Mouse (Mus musculus) MEL (cell line): ENCODE measurements at regions not wholly inside any gene's neighbourhood (a gene's known extent, or its start where the extent isn't known, plus 50 kb on each side); places are given as distances from the start of the nearest gene placed in this dataset.

Experiments
- E2F4 ChIP-seq: IDR thresholded peaks from 2 replicates; pipeline ENCODE4 v1.6.1; 2011; ENCODE audit warnings: low read depth, low read length, improper control_type of control experiment, borderline replicate concordance
- EP300 ChIP-seq, 2 experiments: IDR thresholded peaks; 2 replicates each; pipeline ENCODE4 v1.6.1; 2011; ENCODE audit warnings: improper control_type of control experiment in 2 of 2, low read length in 2 of 2, low read depth in 1 of 2, mild to moderate bottlenecking in 1 of 2
- ETS1 ChIP-seq: IDR thresholded peaks from 2 replicates; pipeline ENCODE4 v1.6.1; 2012; ENCODE audit warnings: low read depth, mild to moderate bottlenecking, inconsistent platforms, low read length, improper control_type of control experiment, moderate library complexity
- HCFC1 ChIP-seq: IDR thresholded peaks from 2 replicates; pipeline ENCODE4 v1.6.1; 2012; ENCODE audit warnings: low read depth, mild to moderate bottlenecking, inconsistent platforms, low read length, improper control_type of control experiment, moderate library complexity
- POLR2A ChIP-seq, 2 experiments: IDR thresholded peaks; 2 replicates each; pipeline ENCODE4 v1.6.1; 2011 to 2012; ENCODE audit warnings: low read length in 2 of 2, mild to moderate bottlenecking in 2 of 2, control low read depth in 1 of 2, improper control_type of control experiment in 1 of 2, low read depth in 1 of 2, moderate library complexity in 1 of 2; ENCODE audit not compliant: control insufficient read depth in 1 of 2, insufficient read depth in 1 of 2, poor library complexity in 1 of 2
- ZC3H11A ChIP-seq: IDR thresholded peaks from 2 replicates; pipeline ENCODE4 v1.6.1; 2012; ENCODE audit warnings: low read depth, mild to moderate bottlenecking, inconsistent platforms, low read length, improper control_type of control experiment
- ZNF384 ChIP-seq: IDR thresholded peaks from 2 replicates; pipeline ENCODE4 v1.6.1; 2012; ENCODE audit warnings: low read depth, mild to moderate bottlenecking, inconsistent platforms, low read length, improper control_type of control experiment

DNA sequence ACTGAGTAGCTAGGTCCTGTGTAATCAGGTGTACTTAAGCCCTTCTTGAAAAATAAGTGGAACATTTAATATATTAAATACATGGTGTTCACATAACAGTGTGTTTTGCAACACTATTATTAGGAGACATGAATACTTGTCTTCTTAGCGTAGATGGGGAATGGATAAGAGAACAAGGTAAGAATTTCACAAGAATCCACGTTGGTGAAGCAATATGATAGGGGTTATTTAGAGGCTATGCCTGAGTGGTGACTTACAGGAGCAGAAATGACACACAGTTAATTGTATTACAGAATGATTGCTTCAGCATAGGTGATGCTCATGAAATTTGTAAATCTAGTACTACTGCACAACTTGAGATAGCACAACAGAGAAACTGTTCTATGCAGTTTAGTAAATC is 964.5 kb upstream of the Alcam start:
- TF ChIP-seq E2F4: no peak
- no peak for TF ChIP-seq POLR2A (IDR thresholded peaks at IDR 0.05; ENCODE audit: control insufficient read depth in 1 of 2, insufficient read depth in 1 of 2, low read depth in 1 of 2, low read length in 2 of 2, poor library complexity in 1 of 2)
- TF ChIP-seq ZC3H11A: no peak
- TF ChIP-seq ZNF384: no peak
- no peak for TF ChIP-seq HCFC1
- TF ChIP-seq ETS1: no peak
- no peak for TF ChIP-seq EP300 (IDR thresholded peaks at IDR 0.05; ENCODE audit: low read depth in 1 of 2, low read length in 2 of 2)
